Mouse (Mus musculus) liver, adult 2 months (tissue): ENCODE measurements around the gene Tsnaxip1.

Experiments
- CTCF ChIP-seq: fragments of 200-500 bp; IDR thresholded peaks from 2 replicates; pipeline ENCODE4 v1.5.1; 2011; ENCODE audit warnings: low read depth, low read length, control low read depth
- POLR2A ChIP-seq: fragments of 200-500 bp; IDR thresholded peaks from 2 replicates; pipeline ENCODE4 v1.6.1; 2011; ENCODE audit warnings: low read length, control low read depth; ENCODE audit not compliant: insufficient read depth; ENCODE audit errors: extremely low read depth

DNA sequence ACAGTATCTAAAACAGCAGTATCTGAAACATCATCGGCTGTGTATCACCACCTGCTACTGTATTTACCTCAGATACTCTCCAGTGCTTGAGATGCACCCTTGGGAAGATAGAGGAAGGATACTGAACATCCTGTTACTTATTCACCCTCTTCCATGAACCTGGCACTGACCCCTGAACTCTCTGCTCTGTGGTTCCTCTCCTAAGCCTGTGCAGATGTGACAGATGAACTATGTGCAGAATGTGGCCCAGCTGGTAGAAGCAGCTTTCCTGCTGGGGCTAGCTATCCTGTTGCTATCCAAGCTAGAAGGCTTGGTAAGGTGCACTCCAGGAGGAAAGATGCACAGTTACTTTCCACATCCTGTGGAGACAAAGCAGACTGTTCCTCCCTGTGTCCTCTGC lies 34.2 kb upstream of the Tsnaxip1 start:
- TF ChIP-seq POLR2A (no peak), CTCF (no peak)
